Mouse (Mus musculus): ENCODE results near the gene Cdc42ep2.

GRCm38 (mm10) chr19:5944145-5944544, 19.5 kb upstream of the Cdc42ep2 start:
- TF ChIP-seq CTCF (IDR thresholded peaks at IDR 0.05; ENCODE audit: insufficient read depth, low read length) (no peak), POLR2A (IDR thresholded peaks at IDR 0.05; ENCODE audit: borderline replicate concordance, extremely low read depth, low read depth, low read length) (no peak)

Measured in lung, adult 2 months (tissue).